Mouse (Mus musculus): ENCODE measurements around the gene Fam213a. TPM values are rescaled to one million over a fixed set of nuclear protein-coding genes. Genes with fewer than 3 reads are reported as not detected.

Gene Fam213a
- polyA plus RNA-seq, 1 experiment from 2014 or later: 94.3 TPM

DNA sequence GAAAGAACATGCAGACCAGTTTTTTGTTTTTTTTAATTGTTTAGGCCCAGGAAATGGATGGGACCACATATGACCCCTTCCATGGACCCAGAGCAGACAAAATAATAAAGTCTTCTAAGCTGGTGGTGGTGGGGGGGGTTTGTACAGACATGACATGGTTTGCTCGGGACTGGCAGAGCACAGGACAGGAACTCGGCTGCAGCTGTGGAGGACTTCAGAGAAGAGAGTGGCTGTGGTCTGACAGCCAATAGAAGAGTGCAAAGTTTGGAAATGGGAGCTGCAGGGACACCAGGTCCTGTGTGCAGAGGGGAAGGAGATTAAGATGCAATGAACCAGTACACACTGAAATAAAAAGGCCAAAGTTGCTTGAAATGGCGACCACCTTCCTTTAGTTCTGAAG, 54.0 kb downstream of the Fam213a start:
- no peak overlapping the region for H3K4me2 ChIP-seq (replicated peaks)
- DNase-seq (ENCODE audit: low spot score) (no peak), ATAC-seq (ENCODE audit: low FRiP score) (no peak)
- H3K4me3 ChIP-seq (replicated peaks; ENCODE audit: low read length): no peak overlapping the region
- H3K4me1 ChIP-seq (replicated peaks; ENCODE audit: control insufficient read depth, insufficient read depth, low read length): peaks cover 64% of the 10 kb centered on the region
- no peak overlapping the region for H3K27ac ChIP-seq
- WGBS: 47% methylated on average over 3 of the region's 3 CpGs
- no peak overlapping the region for H3K9ac ChIP-seq
- H3K9me3 ChIP-seq (ENCODE audit: control insufficient read depth, low read length): no peaks in the 10 kb centered on the region
- no peaks in the 10 kb centered on the region for H3K36me3 ChIP-seq (replicated peaks; ENCODE audit: control insufficient read depth, insufficient read depth)
- H3K27me3 ChIP-seq (ENCODE audit: control insufficient read depth, insufficient read depth, low read length): no peaks in the 10 kb centered on the region

DNA sequence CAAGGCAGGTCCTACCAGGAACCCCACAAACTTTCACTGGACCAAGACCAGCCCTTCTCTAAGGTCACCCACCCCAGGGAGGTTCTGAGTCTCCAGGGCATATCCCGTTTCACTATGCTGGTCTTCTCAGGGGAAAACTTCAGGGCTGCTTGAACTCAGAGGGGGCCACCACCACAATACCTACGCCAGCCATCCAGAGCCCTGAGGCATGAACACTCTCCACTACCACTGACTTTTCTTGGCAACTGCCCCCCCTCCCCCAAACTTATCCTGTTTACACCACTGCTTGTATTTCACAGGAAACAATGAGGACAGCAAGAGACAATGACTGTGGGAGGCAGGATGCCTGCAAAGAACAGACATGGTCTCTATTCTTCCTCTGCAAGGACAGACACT, 54.6 kb downstream of the Fam213a start:
- Histone ChIP-seq H3K27ac (no peak overlapping the region), H3K9me3 (ENCODE audit: control insufficient read depth, low read length) (no peaks in the 10 kb centered on the region), H3K4me3 (replicated peaks; ENCODE audit: low read length) (no peak overlapping the region), H3K4me2 (replicated peaks) (no peak overlapping the region), H3K9ac (no peak overlapping the region), H3K27me3 (ENCODE audit: control insufficient read depth, insufficient read depth, low read length) (no peaks in the 10 kb centered on the region), H3K4me1 (replicated peaks; ENCODE audit: control insufficient read depth, insufficient read depth, low read length) (peaks cover 60% of the 10 kb centered on the region), H3K36me3 (replicated peaks; ENCODE audit: control insufficient read depth, insufficient read depth) (no peaks in the 10 kb centered on the region)
- ATAC-seq (ENCODE audit: low FRiP score) (no peak), DNase-seq (ENCODE audit: low spot score) (no peak)
- 56% methylated on average over 2 of the region's 2 CpGs for WGBS

GRCm38 (mm10) chr14:40958083-40958985, 55.3 kb downstream of the Fam213a start:
- H3K9me3 ChIP-seq (ENCODE audit: control insufficient read depth, low read length): no peaks in the 10 kb centered on the region
- H3K4me1 ChIP-seq (replicated peaks; ENCODE audit: control insufficient read depth, insufficient read depth, low read length): peaks cover 60% of the 10 kb centered on the region
- no peak overlapping the region for H3K4me3 ChIP-seq (replicated peaks; ENCODE audit: low read length)
- DNase-seq (ENCODE audit: low spot score): no peak
- no peaks in the 10 kb centered on the region for H3K36me3 ChIP-seq (replicated peaks; ENCODE audit: control insufficient read depth, insufficient read depth)
- H3K4me2 ChIP-seq (replicated peaks): no peak overlapping the region
- H3K9ac ChIP-seq: no peak overlapping the region
- ATAC-seq (ENCODE audit: low FRiP score): no peak
- no peaks in the 10 kb centered on the region for H3K27me3 ChIP-seq (ENCODE audit: control insufficient read depth, insufficient read depth, low read length)
- WGBS: 26% methylated on average over 4 of the region's 4 CpGs
- H3K27ac ChIP-seq: peak overlapping the region; percentile 33

DNA sequence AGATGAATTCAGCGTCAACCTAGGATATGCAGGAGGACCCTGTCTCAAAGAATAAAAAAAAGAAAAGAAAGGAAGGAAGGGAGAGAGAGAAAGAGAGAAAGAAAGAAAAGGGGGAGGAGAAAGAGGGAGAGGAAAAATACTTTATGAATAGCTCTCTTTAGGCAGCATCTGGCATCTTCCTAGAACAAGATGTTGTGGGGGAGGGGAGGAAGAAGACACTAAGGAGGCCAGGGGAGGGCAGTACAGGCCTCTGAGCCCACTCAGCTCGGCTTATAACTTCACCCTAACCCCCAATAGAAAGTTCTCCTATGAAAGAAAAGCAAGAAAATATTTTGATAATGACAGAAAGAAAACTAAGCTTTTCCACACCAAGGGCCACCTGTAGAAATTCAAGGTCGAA, 56.0 kb downstream of the Fam213a start:
- 39% methylated on average over 3 of the region's 3 CpGs for WGBS
- H3K27me3 ChIP-seq (ENCODE audit: control insufficient read depth, insufficient read depth, low read length): no peaks in the 10 kb centered on the region
- H3K27ac ChIP-seq: peak overlapping the region; percentile 33; the same call in 1 of the 2 replicates
- DNase-seq (ENCODE audit: low spot score) (no peak), ATAC-seq (ENCODE audit: low FRiP score) (no peak)
- H3K4me3 ChIP-seq (replicated peaks; ENCODE audit: low read length): no peak overlapping the region
- peaks cover 56% of the 10 kb centered on the region for H3K4me1 ChIP-seq (replicated peaks; ENCODE audit: control insufficient read depth, insufficient read depth, low read length)
- H3K9ac ChIP-seq: no peak overlapping the region
- no peaks in the 10 kb centered on the region for H3K9me3 ChIP-seq (ENCODE audit: control insufficient read depth, low read length)
- no peaks in the 10 kb centered on the region for H3K36me3 ChIP-seq (replicated peaks; ENCODE audit: control insufficient read depth, insufficient read depth)
- no peak overlapping the region for H3K4me2 ChIP-seq (replicated peaks)

GRCm38 (mm10) chr14:40956252-40957146, 57.1 kb downstream of the Fam213a start:
- WGBS: 22% methylated on average over 13 of the region's 13 CpGs
- Histone ChIP-seq H3K4me1 (replicated peaks; ENCODE audit: control insufficient read depth, insufficient read depth, low read length) (peaks cover 49% of the 10 kb centered on the region), H3K4me2 (replicated peaks) (peak overlapping the region; percentile 46), H3K27me3 (ENCODE audit: control insufficient read depth, insufficient read depth, low read length) (no peaks in the 10 kb centered on the region), H3K4me3 (replicated peaks; ENCODE audit: low read length) (0 out of 2 replicates have a peak overlapping the region, but pooled peaks have one; percentile 6), H3K9me3 (ENCODE audit: control insufficient read depth, low read length) (no peaks in the 10 kb centered on the region), H3K27ac (peak overlapping the region; percentile 96), H3K36me3 (replicated peaks; ENCODE audit: control insufficient read depth, insufficient read depth) (no peaks in the 10 kb centered on the region), H3K9ac (peak overlapping the region; percentile 59)
- DNase-seq (ENCODE audit: low spot score) (peak; percentile 71), ATAC-seq (ENCODE audit: low FRiP score) (peak; percentile 89)

DNA sequence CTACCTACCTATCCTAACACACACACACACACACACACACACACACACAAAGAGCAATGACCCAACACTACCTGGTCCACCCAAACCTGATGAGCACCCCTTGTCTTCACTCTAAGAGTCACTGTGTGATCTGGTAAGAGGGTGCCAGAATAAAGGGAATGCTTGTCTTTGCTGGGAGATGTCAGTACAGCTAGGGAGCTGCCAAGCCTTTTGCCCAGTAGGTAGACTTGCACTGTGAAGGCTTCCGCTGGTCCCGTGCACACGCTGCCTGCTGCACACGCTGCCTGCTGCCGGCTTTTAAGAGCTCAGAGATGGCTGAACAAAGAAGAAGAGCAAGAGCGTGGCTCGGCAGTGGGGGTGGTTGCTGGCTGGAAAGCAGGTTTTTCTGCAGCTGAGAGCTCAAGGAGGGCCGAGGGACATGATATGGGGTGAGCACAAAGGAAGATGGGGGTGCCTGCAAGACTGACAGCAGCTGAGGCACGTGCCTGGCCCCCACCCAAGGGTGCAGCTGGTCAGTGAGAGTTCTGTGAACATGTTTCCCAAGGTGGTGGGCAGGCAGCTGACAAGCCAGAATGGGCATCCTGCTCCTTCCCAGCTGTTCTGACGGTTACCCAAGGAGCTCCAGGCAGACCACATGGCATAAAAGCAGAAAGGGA, 57.9 kb downstream of the Fam213a start:
- peak overlapping the region; percentile 59 for H3K9ac ChIP-seq
- 0 out of 2 replicates have a peak overlapping the region, but pooled peaks have one; percentile 6 for H3K4me3 ChIP-seq (replicated peaks; ENCODE audit: low read length)
- no peaks in the 10 kb centered on the region for H3K36me3 ChIP-seq (replicated peaks; ENCODE audit: control insufficient read depth, insufficient read depth)
- peak overlapping the region; percentile 46 for H3K4me2 ChIP-seq (replicated peaks)
- 1% methylated on average over 10 of the region's 10 CpGs for WGBS
- H3K9me3 ChIP-seq (ENCODE audit: control insufficient read depth, low read length): no peaks in the 10 kb centered on the region
- peak; percentile 63 for DNase-seq (ENCODE audit: low spot score)
- H3K27me3 ChIP-seq (ENCODE audit: control insufficient read depth, insufficient read depth, low read length): no peaks in the 10 kb centered on the region
- ATAC-seq (ENCODE audit: low FRiP score): peak; percentile 56
- H3K4me1 ChIP-seq (replicated peaks; ENCODE audit: control insufficient read depth, insufficient read depth, low read length): peaks cover 49% of the 10 kb centered on the region
- H3K27ac ChIP-seq: peak overlapping the region; percentile 96

DNA sequence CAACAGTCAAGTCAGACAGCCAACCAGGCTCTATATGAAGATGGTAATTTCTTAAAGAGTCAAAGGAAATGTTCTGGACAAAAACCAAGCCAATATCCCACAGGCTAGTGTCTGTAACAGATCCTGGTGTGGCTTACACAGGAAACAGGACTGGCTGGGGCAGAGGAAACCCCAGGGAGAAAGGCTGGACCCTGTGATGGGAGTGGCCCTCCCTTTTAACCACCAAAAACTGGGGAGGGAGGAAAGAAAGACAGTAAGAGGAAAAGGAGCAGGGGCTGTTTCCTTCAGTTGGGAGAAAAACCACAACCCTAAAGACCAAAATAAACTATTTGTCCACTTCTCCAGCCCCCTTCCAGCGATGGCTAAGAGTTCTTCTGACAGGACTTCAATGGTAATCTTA, 58.4 kb downstream of the Fam213a start:
- no peaks in the 10 kb centered on the region for H3K36me3 ChIP-seq (replicated peaks; ENCODE audit: control insufficient read depth, insufficient read depth)
- no peaks in the 10 kb centered on the region for H3K27me3 ChIP-seq (ENCODE audit: control insufficient read depth, insufficient read depth, low read length)
- no peaks in the 10 kb centered on the region for H3K9me3 ChIP-seq (ENCODE audit: control insufficient read depth, low read length)
- no peak for DNase-seq (ENCODE audit: low spot score)
- no peak for ATAC-seq (ENCODE audit: low FRiP score)
- H3K4me2 ChIP-seq (replicated peaks): peak overlapping the region; percentile 46
- H3K9ac ChIP-seq: peak overlapping the region; percentile 59; the same call in 1 of the 2 replicates
- WGBS: 62% methylated on average over 1 of the region's 1 CpGs
- H3K27ac ChIP-seq: peak overlapping the region; percentile 96
- H3K4me1 ChIP-seq (replicated peaks; ENCODE audit: control insufficient read depth, insufficient read depth, low read length): peaks cover 49% of the 10 kb centered on the region
- no peak overlapping the region for H3K4me3 ChIP-seq (replicated peaks; ENCODE audit: low read length)

DNA sequence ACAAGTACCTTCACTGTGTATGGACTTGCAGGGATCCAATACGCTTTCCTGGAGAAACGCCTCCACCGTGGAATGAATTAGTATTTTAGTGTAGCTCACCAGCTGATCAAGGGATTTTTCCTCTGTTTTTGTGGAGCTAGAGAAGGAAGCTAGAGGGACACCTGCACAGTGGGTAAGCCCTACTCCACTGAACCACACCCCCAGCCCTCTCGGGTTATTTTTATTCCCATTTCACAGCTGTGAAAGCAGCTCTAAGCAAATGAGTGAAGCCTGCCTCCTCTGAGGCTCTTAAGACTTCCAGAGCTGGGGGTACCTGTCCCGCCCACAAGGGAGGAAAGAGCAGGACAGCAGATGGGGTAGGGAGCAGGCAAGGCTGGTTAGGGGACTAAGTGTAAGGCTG, 60.2 kb downstream of the Fam213a start:
- H3K36me3 ChIP-seq (replicated peaks; ENCODE audit: control insufficient read depth, insufficient read depth): no peaks in the 10 kb centered on the region
- no peak overlapping the region for H3K4me2 ChIP-seq (replicated peaks)
- H3K4me1 ChIP-seq (replicated peaks; ENCODE audit: control insufficient read depth, insufficient read depth, low read length): peaks cover 50% of the 10 kb centered on the region
- ATAC-seq (ENCODE audit: low FRiP score): no peak
- no peak for DNase-seq (ENCODE audit: low spot score)
- no peak overlapping the region for H3K4me3 ChIP-seq (replicated peaks; ENCODE audit: low read length)
- no peak overlapping the region for H3K9ac ChIP-seq
- no peaks in the 10 kb centered on the region for H3K27me3 ChIP-seq (ENCODE audit: control insufficient read depth, insufficient read depth, low read length)
- H3K27ac ChIP-seq: no peak overlapping the region
- 86% methylated on average over 5 of the region's 5 CpGs for WGBS
- no peaks in the 10 kb centered on the region for H3K9me3 ChIP-seq (ENCODE audit: control insufficient read depth, low read length)

DNA sequence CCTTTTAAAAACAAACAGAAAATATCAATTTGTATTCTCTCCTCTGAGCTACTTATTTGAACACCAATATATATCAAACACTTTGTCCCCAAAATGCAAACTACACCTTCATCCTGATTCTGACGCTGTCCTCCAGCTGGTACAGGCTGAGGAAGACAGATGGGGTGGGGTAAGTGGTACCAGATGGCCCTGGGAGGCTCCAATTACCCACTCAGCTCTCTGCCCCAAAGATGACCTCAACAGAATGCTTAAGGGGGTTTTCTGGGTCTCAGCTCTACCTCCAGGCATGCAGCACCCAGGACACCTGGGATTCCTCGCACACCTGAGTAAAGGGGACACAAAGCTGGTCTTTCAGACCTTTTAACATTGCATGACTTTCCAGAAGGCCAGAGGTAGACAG, 60.9 kb downstream of the Fam213a start:
- Histone ChIP-seq H3K4me2 (replicated peaks) (no peak overlapping the region), H3K9me3 (ENCODE audit: control insufficient read depth, low read length) (no peaks in the 10 kb centered on the region), H3K27me3 (ENCODE audit: control insufficient read depth, insufficient read depth, low read length) (no peaks in the 10 kb centered on the region), H3K9ac (no peak overlapping the region), H3K27ac (no peak overlapping the region), H3K4me1 (replicated peaks; ENCODE audit: control insufficient read depth, insufficient read depth, low read length) (peaks cover 43% of the 10 kb centered on the region), H3K36me3 (replicated peaks; ENCODE audit: control insufficient read depth, insufficient read depth) (no peaks in the 10 kb centered on the region), H3K4me3 (replicated peaks; ENCODE audit: low read length) (no peak overlapping the region)
- ATAC-seq (ENCODE audit: low FRiP score) (no peak), DNase-seq (ENCODE audit: low spot score) (no peak)
- 44% methylated on average over 2 of the region's 2 CpGs for WGBS

All from hindbrain, embryonic 14.5 days (tissue).